Comparison of ENCODE assay signal across 8 mouse cellular contexts in the genomic region with DNA sequence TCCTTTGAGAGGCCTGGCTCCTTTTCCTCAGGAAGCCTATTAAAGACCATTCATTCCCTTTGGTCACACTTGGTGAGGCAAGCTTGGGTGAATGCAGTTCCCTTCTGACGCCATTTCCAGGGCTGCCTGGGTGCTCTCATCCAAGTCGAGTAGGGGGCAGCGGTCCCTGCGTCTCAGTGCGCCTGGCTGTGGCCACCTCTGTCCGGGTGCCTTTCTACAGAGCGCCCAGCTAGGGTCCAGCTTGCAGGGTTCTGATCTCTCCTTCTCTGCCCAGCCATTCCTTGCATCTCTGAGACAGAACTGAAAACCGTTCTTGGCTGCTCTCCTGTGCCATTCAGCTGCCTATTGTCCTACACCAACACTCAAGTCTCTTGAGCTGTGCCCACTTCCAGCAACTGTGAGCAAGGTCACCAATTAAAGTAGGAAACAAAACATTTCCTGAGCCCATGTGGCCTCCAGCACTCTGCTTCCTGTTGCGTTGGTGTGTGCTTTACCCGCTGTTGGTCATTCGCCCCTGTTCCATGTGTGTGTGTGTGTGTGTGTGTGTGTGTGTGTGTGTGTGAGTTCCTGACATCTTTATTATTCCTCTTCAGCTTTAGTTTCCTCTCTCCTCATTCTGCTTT.
DNase-seq lines count a peak whose midpoint lies in the region; ATAC-seq lines count a peak whose summit lies in the region.

No protein-coding gene starts in this region.

- H3K27me3 ChIP-seq in heart, embryonic 11.5 days (ENCODE audit: control insufficient read depth, insufficient read depth, low read length): no peaks in the 10 kb centered on the region
- no peaks in the 10 kb centered on the region for H3K27me3 ChIP-seq in hindbrain, embryonic 14.5 days (ENCODE audit: control insufficient read depth, insufficient read depth, low read length)

- intact Hi-C loops in left cerebral cortex, postnatal 4 days (cut with DNase I): no loop called here
- intact Hi-C loops in left cerebral cortex, postnatal 10 days (cut with DNase I): no loop called here
- intact Hi-C loops in gastrocnemius, postnatal 14 days (cut with DNase I; ENCODE audit: low total_unique reads): no loop called here

- H3K4me1 ChIP-seq in heart, embryonic 11.5 days (ENCODE audit: control insufficient read depth, insufficient read depth, low read length): no peaks in the 10 kb centered on the region; the same call in 1 of the 2 replicates
- H3K4me1 ChIP-seq in hindbrain, embryonic 14.5 days (replicated peaks; ENCODE audit: control insufficient read depth, insufficient read depth, low read length): no peaks in the 10 kb centered on the region

- H3K4me3 ChIP-seq in heart, embryonic 11.5 days (ENCODE audit: low read depth, low read length): no peak overlapping the region
- H3K4me3 ChIP-seq in hindbrain, embryonic 14.5 days (replicated peaks; ENCODE audit: low read length): no peak overlapping the region

- no peak for ATAC-seq in heart, embryonic 11.5 days (replicated peaks; ENCODE audit: insufficient number of reproducible peaks, low FRiP score, low TSS enrichment)
- peak; percentile 55; the same call in 1 of the 2 replicates for ATAC-seq in hindbrain, embryonic 14.5 days (ENCODE audit: low FRiP score)
- peak; percentile 61 for ATAC-seq in megakaryocyte progenitor cell, adult 5-6 weeks (replicated peaks; ENCODE audit: poor library complexity)

- H3K27ac ChIP-seq in heart, embryonic 11.5 days (ENCODE audit: low read depth, low read length): no peak overlapping the region
- H3K27ac ChIP-seq in hindbrain, embryonic 14.5 days: peak overlapping the region; percentile 7; the same call in 1 of the 2 replicates

- no peak overlapping the region for H3K4me2 ChIP-seq in heart, embryonic 11.5 days
- H3K4me2 ChIP-seq in hindbrain, embryonic 14.5 days (replicated peaks): no peak overlapping the region

- H3K9ac ChIP-seq in heart, embryonic 11.5 days (ENCODE audit: low read depth, low read length): no peak overlapping the region
- no peak overlapping the region for H3K9ac ChIP-seq in hindbrain, embryonic 14.5 days

- WGBS in heart, embryonic 11.5 days (ENCODE audit: insufficient replicate concordance): 71% methylated on average over 11 of the region's 11 CpGs
- 59% methylated on average over 11 of the region's 11 CpGs for WGBS in hindbrain, embryonic 14.5 days

- H3K9me3 ChIP-seq in heart, embryonic 11.5 days (replicated peaks; ENCODE audit: control insufficient read depth, low read length): no peaks in the 10 kb centered on the region
- no peaks in the 10 kb centered on the region for H3K9me3 ChIP-seq in hindbrain, embryonic 14.5 days (ENCODE audit: control insufficient read depth, low read length)

- no peaks in the 10 kb centered on the region for H3K36me3 ChIP-seq in heart, embryonic 11.5 days (ENCODE audit: control insufficient read depth, insufficient read depth, low read length)
- H3K36me3 ChIP-seq in hindbrain, embryonic 14.5 days (replicated peaks; ENCODE audit: control insufficient read depth, insufficient read depth): no peaks in the 10 kb centered on the region

- DNase-seq in heart, adult 11 months: peak; percentile 72
- DNase-seq in left cerebral cortex, postnatal 4 days: peak; percentile 6
- DNase-seq in left cerebral cortex, postnatal 10 days (ENCODE audit: extremely low spot score in 1 of 2, low spot score in 2 of 2): no peak
- DNase-seq in hindbrain, embryonic 14.5 days (ENCODE audit: low spot score): no peak
- no peak for DNase-seq in right cerebral cortex, adult 18-20 months
- no peak for DNase-seq in gastrocnemius, postnatal 14 days

Comparison
In these comparisons a context has a peak if more than half of its experiments do, and no peak if none do; other contexts are left out.
1. DNase-seq: peak in heart, adult 11 months (single experiment) and left cerebral cortex, postnatal 4 days (single experiment); none in left cerebral cortex, postnatal 10 days (0 of 2), hindbrain, embryonic 14.5 days (single experiment), right cerebral cortex, adult 18-20 months (single experiment) and gastrocnemius, postnatal 14 days (single experiment).